ENCODE assay signal across 16 mouse cellular contexts in the genomic region with DNA sequence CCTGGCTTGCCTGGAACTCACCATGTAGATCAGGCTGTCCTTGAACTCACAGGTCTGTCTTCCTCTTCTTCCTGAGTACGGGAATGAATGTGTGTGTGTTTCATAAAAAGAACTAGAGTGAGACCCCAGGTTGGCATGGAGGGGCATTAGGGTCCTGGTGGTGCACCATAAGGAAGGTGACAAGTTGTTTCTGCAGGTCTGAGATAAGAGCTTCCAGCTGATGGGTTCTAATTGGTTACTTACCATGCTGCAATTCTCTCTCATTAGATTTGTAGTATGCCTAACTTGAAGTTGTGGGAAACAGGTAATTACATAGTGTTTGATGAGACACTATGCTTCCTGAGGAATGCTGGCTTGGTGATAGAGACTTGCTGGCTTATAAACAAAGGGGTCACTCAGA.
"Had no signal": no experiment of that assay in that cellular context is flagged by ENCODE, and none has a peak within 500 bp of the region (broad histone marks: within the 10 kb centered on the region; RNA-seq: fewer than 3 reads in every experiment).

No protein-coding gene starts in this region.

- ATAC-seq: intestine, embryonic 16.5 days; midbrain, embryonic 13.5 days had no signal

- H3K27me3 ChIP-seq: midbrain, embryonic 13.5 days; neural tube, embryonic 13.5 days had no signal

- DNase-seq: kidney, adult 2 months; kidney, postnatal 36 days; layer of hippocampus, postnatal 36 days; liver, embryonic 13.5 days; lung, adult 2 months; lung, postnatal 14 days; lung, postnatal 4 days; retina, postnatal 1 day; thymus, adult 18-20 months; thymus, postnatal 14 days had no signal

- H3K4me3 ChIP-seq: liver, embryonic 13.5 days; midbrain, embryonic 13.5 days; neural tube, embryonic 13.5 days had no signal

- H3K4me2 ChIP-seq: liver, embryonic 13.5 days; midbrain, embryonic 13.5 days; neural tube, embryonic 13.5 days had no signal

- H3K27ac ChIP-seq: kidney, postnatal 0 days; left cerebral cortex, adult 2 months; liver, embryonic 13.5 days; midbrain, embryonic 13.5 days; neural tube, embryonic 13.5 days; stomach, postnatal 0 days had no signal

- H3K9ac ChIP-seq: liver, embryonic 13.5 days; midbrain, embryonic 13.5 days; neural tube, embryonic 13.5 days had no signal

- H3K9me3 ChIP-seq: liver, embryonic 13.5 days; midbrain, embryonic 13.5 days; neural tube, embryonic 13.5 days had no signal

- H3K36me3 ChIP-seq: liver, embryonic 13.5 days; midbrain, embryonic 13.5 days; neural tube, embryonic 13.5 days had no signal
